Mouse (Mus musculus) small intestine, adult 2 months (tissue): ENCODE results near the gene Gm13288.
"Not testable (repeated sequence)": the region's sequence is repeated elsewhere in the genome, so short reads cannot be mapped to it uniquely, and the experiment has no call there.

ENCODE experiments used
- CTCF ChIP-seq: fragments of 200-500 bp; IDR thresholded peaks from 2 replicates; pipeline ENCODE4 v1.5.1; 2012; ENCODE audit warnings: low read depth, mild to moderate bottlenecking, control low read depth, inconsistent platforms, low read length, moderate library complexity, mixed read lengths; ENCODE audit not compliant: insufficient replicate concordance, insufficient read length; ENCODE audit errors: extremely low read depth
- POLR2A ChIP-seq: fragments of 200-500 bp; IDR thresholded peaks from 2 replicates; pipeline ENCODE4 v1.6.1; 2012; ENCODE audit warnings: low read depth, mild to moderate bottlenecking, control low read depth, inconsistent platforms, low read length, moderate library complexity

- not testable (repeated sequence) for TF ChIP-seq POLR2A, CTCF
These were observed 43.0 kb upstream of the Gm13288 start for GRCm38 (mm10) chr4:88762341-88762740.
